Comparison of ENCODE assay signal across 8 mouse cellular contexts in the genomic region with DNA sequence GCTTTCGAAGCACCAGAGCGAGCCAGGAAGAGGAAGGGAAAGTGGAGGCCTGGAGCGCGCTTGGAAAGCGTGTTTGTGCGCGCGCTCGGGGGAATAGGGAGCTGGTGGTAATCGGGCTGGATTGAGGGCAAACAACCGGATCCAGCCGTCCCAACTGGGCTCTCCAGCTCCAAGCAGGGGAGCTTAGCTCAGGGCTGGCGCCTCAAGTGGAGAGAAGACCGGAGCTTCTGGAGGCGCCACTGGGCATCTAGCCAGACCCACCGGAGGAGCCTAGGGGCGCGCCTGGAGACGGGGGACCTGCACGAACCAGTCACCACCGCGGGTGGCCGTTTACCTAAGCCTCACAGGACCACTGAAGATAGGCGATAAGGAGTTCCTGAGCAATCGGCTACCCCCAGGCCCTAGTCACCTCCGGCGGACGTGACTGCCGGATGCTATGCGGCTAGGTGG. TPM values are rescaled to one million over a fixed set of nuclear protein-coding genes. Genes with fewer than 3 reads are reported as not detected.
DNase-seq lines count a peak whose midpoint lies in the region; ATAC-seq and TF ChIP-seq lines count a peak whose summit lies in the region.

No protein-coding gene starts in this region.

- H3K36me3 ChIP-seq in heart, embryonic 12.5 days: no peaks in the 10 kb centered on the region

- 4% methylated on average over 30 of the region's 30 CpGs for WGBS in heart, embryonic 12.5 days

- peak overlapping the region; percentile 75 for H3K4me2 ChIP-seq in heart, embryonic 12.5 days

- DNase-seq in ovary, postnatal 36 days (ENCODE audit: low spot score): peak; percentile 45
- DNase-seq in ovary, postnatal 10 days (ENCODE audit: low spot score): no peak
- peak; percentile 49 to 74 for DNase-seq in kidney, postnatal 25 days
- DNase-seq in thymus, postnatal 14 days: peak; percentile 52
- DNase-seq in left cerebral cortex, adult 11 months (ENCODE audit: low spot score): no peak

- H3K4me3 ChIP-seq in cortical plate, adult 2 months (ENCODE audit: insufficient read depth, low read length): peak overlapping the region; percentile 29
- peak overlapping the region; percentile 36 for H3K4me3 ChIP-seq in heart, embryonic 12.5 days

- H3K9me3 ChIP-seq in heart, embryonic 12.5 days (replicated peaks): no peaks in the 10 kb centered on the region

- H3K27ac ChIP-seq in cortical plate, adult 2 months (ENCODE audit: insufficient read depth, low read length): no peak overlapping the region
- H3K27ac ChIP-seq in heart, embryonic 12.5 days (ENCODE audit: poor library complexity, severe bottlenecking): no peak overlapping the region; the same call in 1 of the 2 replicates

- no peak for TF ChIP-seq CTCF in cortical plate, adult 2 months (IDR thresholded peaks at IDR 0.05; ENCODE audit: extremely low read depth, insufficient read depth, low read length)

- no peaks in the 10 kb centered on the region; the same call in 1 of the 2 replicates for H3K4me1 ChIP-seq in cortical plate, adult 2 months (ENCODE audit: control insufficient read depth, insufficient read depth, low read length)
- peaks cover 39% of the 10 kb centered on the region for H3K4me1 ChIP-seq in heart, embryonic 12.5 days (replicated peaks)

- TF ChIP-seq POLR2A in cortical plate, adult 2 months (IDR thresholded peaks at IDR 0.05; ENCODE audit: extremely low read depth, insufficient read depth, low read length): no peak

- ATAC-seq in heart, embryonic 12.5 days (ENCODE audit: insufficient number of reproducible peaks, low FRiP score): no peak
- ATAC-seq in megakaryocyte progenitor cell, adult 5-6 weeks (replicated peaks; ENCODE audit: poor library complexity): peak; percentile 53

- H3K27me3 ChIP-seq in heart, embryonic 12.5 days (replicated peaks): peaks cover 87% of the 10 kb centered on the region

- H3K9ac ChIP-seq in heart, embryonic 12.5 days: peak overlapping the region; percentile 60

RNA-seq across cellular contexts. Expression of gene Bcor, which starts 4.3 kb away (rescaled TPM):
- polyA plus RNA-seq in cortical plate, adult 2 months (2012; rRNA removed): 17.7 and 18.5 TPM in 2 replicates
- polyA plus RNA-seq in heart, embryonic 12.5 days (2016; fragmentation: Nextera tagmentation; extraction: Ambion mirVana): 20.3 and 23.4 TPM in 2 replicates
- total RNA-seq in megakaryocyte progenitor cell, adult 5-6 weeks (2015): 35.3 and 42.7 TPM in 2 replicates
- total RNA-seq in megakaryocyte progenitor cell, adult 5-6 weeks (2017): 24.7 and 29.1 TPM in 2 replicates

Comparison
In these comparisons a context has a peak if more than half of its experiments do, and no peak if none do; other contexts are left out.
1. DNase-seq: peak in ovary, postnatal 36 days (single experiment), kidney, postnatal 25 days (2 of 2) and thymus, postnatal 14 days (single experiment); none in ovary, postnatal 10 days (single experiment) and left cerebral cortex, adult 11 months (single experiment).